Mouse (Mus musculus): ENCODE measurements around the gene Oxsr1. TPM values are rescaled to one million over a fixed set of nuclear protein-coding genes. Genes with fewer than 3 reads are reported as not detected.

Oxsr1 gene
- polyA plus RNA-seq, 1 experiment from 2014 or later: 14.3 TPM

DNA sequence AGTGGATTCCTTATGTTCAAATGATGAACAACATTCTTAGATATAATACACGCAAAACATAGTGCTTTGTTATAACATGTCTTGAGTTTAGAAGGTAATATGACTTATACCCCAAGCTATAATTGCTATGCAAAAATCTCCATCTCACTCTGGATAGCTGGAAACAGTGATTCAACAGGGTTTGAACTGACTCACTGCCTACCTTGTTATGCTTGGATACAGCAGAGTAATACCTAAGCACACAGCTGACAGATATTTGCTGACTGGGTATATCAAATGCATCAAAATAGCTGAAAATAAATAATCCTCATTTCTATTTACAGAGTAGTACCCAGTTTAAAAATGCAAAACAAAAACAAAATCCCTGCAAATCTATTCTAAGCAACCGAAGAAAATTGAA, 63.4 kb downstream of the Oxsr1 start:
- H3K27ac ChIP-seq: no peak overlapping the region
- H3K4me3 ChIP-seq: no peak overlapping the region
- H3K36me3 ChIP-seq: peaks cover 91% of the 10 kb centered on the region
- no peak for DNase-seq (ENCODE audit: low spot score)
- H3K9me3 ChIP-seq: no peaks in the 10 kb centered on the region
- H3K4me1 ChIP-seq (replicated peaks): no peaks in the 10 kb centered on the region
- WGBS: 95% methylated on average over 2 of the region's 2 CpGs
- no peaks in the 10 kb centered on the region for H3K27me3 ChIP-seq (ENCODE audit: insufficient read depth, poor library complexity, severe bottlenecking)

DNA sequence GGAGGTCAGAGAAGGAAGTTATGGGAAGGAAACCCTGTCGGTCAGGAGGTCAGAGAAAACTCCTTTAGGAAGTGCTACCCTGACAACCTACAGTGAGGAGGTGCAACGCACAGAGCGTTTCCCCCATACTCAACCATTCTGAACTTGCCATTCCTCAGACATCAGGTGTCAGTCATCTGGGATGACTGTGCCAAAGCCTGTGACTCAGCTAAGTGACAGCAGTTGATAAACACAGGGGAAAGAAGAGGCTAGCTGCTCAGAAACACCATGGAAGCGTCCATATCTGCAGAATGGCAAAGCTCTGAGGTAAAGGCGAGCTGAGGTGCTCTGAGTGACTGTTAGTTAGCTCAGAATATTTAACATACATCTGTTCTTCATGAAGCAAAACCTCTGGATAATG, 64.1 kb downstream of the Oxsr1 start:
- WGBS: 86% methylated on average over 5 of the region's 5 CpGs

DNA sequence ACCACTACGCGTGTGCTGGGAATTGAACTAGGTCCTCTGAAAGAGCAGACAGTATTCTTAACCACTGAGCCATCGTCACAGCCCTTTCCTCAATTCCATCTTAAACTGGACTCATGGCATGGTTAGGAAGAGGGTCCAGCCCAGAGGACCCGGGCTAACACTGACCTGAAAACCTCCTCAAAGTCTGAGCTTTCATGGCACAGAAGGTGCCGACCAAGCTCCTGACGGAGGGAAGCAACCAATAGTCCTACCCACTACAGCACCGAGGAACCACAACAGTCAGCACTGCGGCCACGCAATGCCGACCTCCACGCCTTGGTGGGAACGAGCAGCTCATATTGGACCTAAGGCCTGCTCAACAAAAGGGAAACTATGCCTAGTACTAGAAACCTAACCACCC, 66.1 kb downstream of the Oxsr1 start:
- H3K27ac ChIP-seq: no peak overlapping the region
- WGBS: 96% methylated on average over 12 of the region's 12 CpGs
- no peaks in the 10 kb centered on the region for H3K4me1 ChIP-seq (replicated peaks)
- peaks cover 85% of the 10 kb centered on the region for H3K36me3 ChIP-seq
- no peak overlapping the region for H3K4me3 ChIP-seq
- no peaks in the 10 kb centered on the region for H3K9me3 ChIP-seq
- H3K27me3 ChIP-seq (ENCODE audit: insufficient read depth, poor library complexity, severe bottlenecking): no peaks in the 10 kb centered on the region
- no peak for DNase-seq (ENCODE audit: low spot score)

More for the DNA sequence above, 64.1 kb downstream of the Oxsr1 start:
- Histone ChIP-seq H3K4me3 (no peak overlapping the region), H3K27me3 (ENCODE audit: insufficient read depth, poor library complexity, severe bottlenecking) (no peaks in the 10 kb centered on the region), H3K36me3 (peaks cover 91% of the 10 kb centered on the region), H3K4me1 (replicated peaks) (no peaks in the 10 kb centered on the region), H3K27ac (no peak overlapping the region), H3K9me3 (no peaks in the 10 kb centered on the region)
- DNase-seq (ENCODE audit: low spot score): no peak

DNA sequence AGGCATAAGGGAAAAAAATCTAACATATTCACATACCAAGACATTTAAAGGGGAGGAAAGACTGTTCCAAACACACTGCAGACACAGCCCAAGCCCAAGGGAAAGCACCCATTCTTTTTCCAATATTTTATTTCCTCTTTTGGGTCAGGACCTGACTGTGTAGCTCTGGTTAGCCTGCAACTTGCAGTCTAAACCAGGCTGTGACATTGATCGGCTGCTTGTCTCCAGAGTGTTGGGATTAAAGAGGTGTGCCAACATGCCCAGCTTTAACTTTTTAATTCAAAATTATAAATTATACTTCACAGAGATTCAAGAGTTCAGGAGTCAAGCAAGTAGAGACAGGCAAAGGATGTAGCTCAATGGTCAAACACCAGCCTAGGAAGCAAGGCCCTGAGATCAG, 67.1 kb downstream of the Oxsr1 start:
- no peak for DNase-seq (ENCODE audit: low spot score)
- H3K27ac ChIP-seq: no peak overlapping the region
- H3K9me3 ChIP-seq: no peaks in the 10 kb centered on the region
- H3K27me3 ChIP-seq (ENCODE audit: insufficient read depth, poor library complexity, severe bottlenecking): no peaks in the 10 kb centered on the region
- no peaks in the 10 kb centered on the region for H3K4me1 ChIP-seq (replicated peaks)
- peaks cover 88% of the 10 kb centered on the region for H3K36me3 ChIP-seq
- 96% methylated on average over 1 of the region's 1 CpGs for WGBS
- H3K4me3 ChIP-seq: no peak overlapping the region

DNA sequence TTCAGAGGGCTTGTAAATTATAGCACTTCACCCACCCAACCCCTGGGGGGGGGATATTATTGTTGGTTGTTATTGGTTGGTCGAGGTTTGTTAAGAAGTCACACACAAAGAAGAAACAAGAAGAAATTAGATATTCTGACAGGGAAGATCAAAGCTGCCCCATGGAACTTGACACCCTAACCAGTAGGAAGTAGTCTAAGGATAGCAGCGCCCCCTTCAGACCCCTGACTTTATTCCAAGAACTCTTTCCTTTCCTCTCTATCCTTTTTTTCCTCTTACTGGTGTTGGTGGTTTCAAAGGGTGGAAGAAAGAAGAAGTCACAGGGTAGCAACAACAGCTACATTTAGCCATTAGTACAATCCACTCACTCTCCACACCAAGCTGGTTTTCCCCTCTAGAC, 68.0 kb downstream of the Oxsr1 start:
- H3K36me3 ChIP-seq: peaks cover 88% of the 10 kb centered on the region
- DNase-seq (ENCODE audit: low spot score): no peak
- WGBS: 76% methylated on average over 2 of the region's 2 CpGs
- H3K4me3 ChIP-seq: no peak overlapping the region
- no peaks in the 10 kb centered on the region for H3K27me3 ChIP-seq (ENCODE audit: insufficient read depth, poor library complexity, severe bottlenecking)
- no peaks in the 10 kb centered on the region for H3K9me3 ChIP-seq
- no peak overlapping the region for H3K27ac ChIP-seq
- H3K4me1 ChIP-seq (replicated peaks): no peaks in the 10 kb centered on the region

DNA sequence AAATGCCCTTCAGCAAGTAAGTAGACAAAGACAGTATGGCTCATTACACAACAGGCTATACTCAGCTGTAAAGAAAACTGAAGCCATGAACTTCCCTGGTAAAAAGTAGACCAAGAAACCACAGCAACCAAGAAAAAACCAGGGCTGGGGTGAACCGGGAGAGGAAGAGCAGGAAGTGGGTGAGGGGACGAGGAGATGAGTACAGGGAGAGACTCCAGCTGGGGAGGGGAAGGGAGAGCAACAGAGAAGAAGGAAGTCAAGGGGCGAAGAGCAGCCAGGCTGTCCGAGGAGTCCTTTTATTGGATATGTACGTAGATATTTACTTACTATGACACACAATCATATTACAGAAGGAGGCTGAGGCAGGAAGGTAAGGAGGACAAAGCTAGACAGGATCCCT, 74.2 kb downstream of the Oxsr1 start:
- no peaks in the 10 kb centered on the region for H3K4me1 ChIP-seq (replicated peaks)
- 89% methylated on average over 5 of the region's 5 CpGs for WGBS
- no peaks in the 10 kb centered on the region for H3K9me3 ChIP-seq
- H3K36me3 ChIP-seq: peaks cover 78% of the 10 kb centered on the region
- no peak for DNase-seq (ENCODE audit: low spot score)
- no peaks in the 10 kb centered on the region for H3K27me3 ChIP-seq (ENCODE audit: insufficient read depth, poor library complexity, severe bottlenecking)
- no peak overlapping the region for H3K4me3 ChIP-seq
- H3K27ac ChIP-seq: no peak overlapping the region

DNA sequence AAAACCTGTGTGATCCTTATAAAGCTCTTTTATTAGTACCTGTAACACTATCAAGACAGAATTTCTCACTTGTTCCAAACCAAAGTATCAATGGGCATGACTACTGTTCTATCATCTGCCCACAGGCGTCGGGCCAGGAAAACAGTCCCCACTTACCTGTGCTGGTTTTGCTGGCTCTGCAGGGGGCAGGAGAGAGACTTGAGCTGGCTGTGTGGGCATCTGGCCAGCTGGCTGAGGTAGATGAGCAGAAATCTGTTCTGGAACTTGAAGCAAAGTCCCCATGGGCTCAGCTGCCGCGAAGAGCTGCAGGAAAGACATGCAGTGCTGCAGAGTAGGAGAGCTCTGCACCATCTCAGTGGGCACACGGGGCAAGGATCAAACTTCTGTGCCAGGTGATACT, 75.4 kb downstream of the Oxsr1 start:
- Histone ChIP-seq H3K27me3 (ENCODE audit: insufficient read depth, poor library complexity, severe bottlenecking) (no peaks in the 10 kb centered on the region), H3K4me1 (replicated peaks) (no peaks in the 10 kb centered on the region), H3K36me3 (peaks cover 84% of the 10 kb centered on the region), H3K9me3 (no peaks in the 10 kb centered on the region), H3K4me3 (no peak overlapping the region), H3K27ac (no peak overlapping the region)
- no peak for DNase-seq (ENCODE audit: low spot score)
- 93% methylated on average over 5 of the region's 5 CpGs for WGBS

DNA sequence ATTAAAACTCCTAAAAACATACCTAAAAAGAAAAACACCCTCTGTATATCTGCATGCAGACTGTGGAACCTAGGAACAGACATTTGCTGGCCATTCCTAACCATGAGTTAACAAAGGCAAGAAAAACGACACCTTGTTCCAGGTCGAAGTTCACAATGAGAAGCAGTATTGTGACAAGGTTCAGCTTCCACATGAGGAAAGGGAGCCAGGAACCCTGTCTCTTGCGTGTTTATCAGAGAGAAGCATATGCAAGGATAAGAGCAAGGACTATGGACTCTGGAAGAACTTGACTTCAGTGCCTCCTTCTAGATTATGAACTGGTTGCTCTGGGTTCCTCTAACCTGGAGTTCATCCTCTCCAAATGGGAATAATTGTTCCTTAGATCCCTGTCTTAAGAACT, 78.2 kb downstream of the Oxsr1 start:
- H3K9me3 ChIP-seq: no peaks in the 10 kb centered on the region
- H3K27me3 ChIP-seq (ENCODE audit: insufficient read depth, poor library complexity, severe bottlenecking): no peaks in the 10 kb centered on the region
- no peak for DNase-seq (ENCODE audit: low spot score)
- H3K4me1 ChIP-seq (replicated peaks): no peaks in the 10 kb centered on the region
- no peak overlapping the region for H3K27ac ChIP-seq
- 92% methylated on average over 3 of the region's 3 CpGs for WGBS
- peaks cover 88% of the 10 kb centered on the region for H3K36me3 ChIP-seq
- H3K4me3 ChIP-seq: no peak overlapping the region

DNA sequence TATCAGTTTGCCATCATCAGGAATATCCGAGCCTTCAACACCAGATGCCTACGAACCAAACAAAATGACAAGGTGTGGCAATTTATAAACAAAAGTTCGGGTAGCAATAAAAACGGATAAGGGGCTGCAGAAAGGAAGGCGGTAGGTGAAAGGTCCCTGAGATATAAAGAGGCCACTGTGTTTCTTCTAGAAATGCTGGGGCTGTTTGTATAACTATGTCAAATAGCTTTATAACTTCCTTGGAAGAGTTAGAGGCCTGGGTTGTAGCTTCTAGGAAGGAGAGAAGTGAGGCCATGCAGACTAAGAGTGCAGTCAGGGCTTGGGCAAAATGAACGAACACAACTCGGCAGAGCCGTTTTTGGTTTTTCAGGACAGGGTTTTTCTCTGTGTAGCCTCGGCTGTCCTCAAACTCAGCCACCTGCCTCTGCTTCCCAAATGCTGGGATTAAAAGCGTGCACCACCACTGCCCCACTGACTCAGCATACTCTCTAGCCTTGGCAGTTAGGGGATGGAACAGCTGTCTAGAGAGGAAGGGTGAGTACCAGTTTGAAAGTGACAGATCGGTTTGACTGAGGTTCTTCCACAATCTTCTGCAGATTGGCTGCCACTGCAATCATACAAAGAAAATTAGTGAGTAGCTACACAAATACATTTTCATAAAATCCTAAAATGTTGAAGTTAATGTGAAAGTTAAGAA, 80.9 kb downstream of the Oxsr1 start:
- no peaks in the 10 kb centered on the region for H3K27me3 ChIP-seq (ENCODE audit: insufficient read depth, poor library complexity, severe bottlenecking)
- no peak overlapping the region for H3K4me3 ChIP-seq
- H3K27ac ChIP-seq: no peak overlapping the region
- no peaks in the 10 kb centered on the region for H3K4me1 ChIP-seq (replicated peaks)
- H3K9me3 ChIP-seq: no peaks in the 10 kb centered on the region
- no peak for DNase-seq (ENCODE audit: low spot score)
- WGBS: 91% methylated on average over 11 of the region's 11 CpGs
- peaks cover 77% of the 10 kb centered on the region for H3K36me3 ChIP-seq

DNA sequence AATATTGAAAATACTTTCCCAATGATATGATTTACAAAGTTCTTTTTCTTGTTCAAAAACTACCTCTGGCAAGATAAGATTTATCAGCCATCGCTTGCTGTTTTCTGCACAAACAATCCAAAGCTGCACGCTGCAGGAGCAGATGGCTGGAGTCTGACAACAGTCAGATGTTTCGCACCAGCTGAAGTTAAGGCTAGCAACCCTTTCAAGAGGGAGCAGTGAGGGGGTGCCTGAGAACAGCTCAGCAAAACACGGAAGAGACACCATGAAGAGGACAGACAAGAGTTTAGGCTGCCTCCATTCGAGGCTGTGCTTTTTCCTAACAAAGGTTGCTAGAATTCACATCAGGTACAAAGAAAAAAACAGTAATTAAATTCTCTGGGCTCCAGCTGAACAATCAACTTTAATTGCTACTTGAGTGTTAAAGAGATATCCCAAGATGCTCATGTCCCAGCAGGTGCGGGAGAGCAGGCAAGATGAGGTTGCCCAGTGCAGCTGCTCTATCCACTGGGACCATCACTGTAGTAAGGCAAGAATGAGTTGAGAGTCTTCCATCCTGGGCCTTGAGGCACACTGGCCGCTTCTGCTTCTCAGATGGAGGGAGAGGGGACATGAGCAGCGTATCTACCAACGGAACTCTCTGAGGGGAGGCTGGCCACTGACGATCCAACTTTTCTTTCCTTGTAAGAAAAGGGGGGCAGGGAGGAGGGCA, 81.8 kb downstream of the Oxsr1 start:
- Histone ChIP-seq H3K9me3 (no peaks in the 10 kb centered on the region), H3K4me3 (no peak overlapping the region), H3K27ac (no peak overlapping the region), H3K4me1 (replicated peaks) (no peaks in the 10 kb centered on the region), H3K27me3 (ENCODE audit: insufficient read depth, poor library complexity, severe bottlenecking) (no peaks in the 10 kb centered on the region), H3K36me3 (peaks cover 68% of the 10 kb centered on the region)
- 91% methylated on average over 10 of the region's 10 CpGs for WGBS
- no peak for DNase-seq (ENCODE audit: low spot score)

DNA sequence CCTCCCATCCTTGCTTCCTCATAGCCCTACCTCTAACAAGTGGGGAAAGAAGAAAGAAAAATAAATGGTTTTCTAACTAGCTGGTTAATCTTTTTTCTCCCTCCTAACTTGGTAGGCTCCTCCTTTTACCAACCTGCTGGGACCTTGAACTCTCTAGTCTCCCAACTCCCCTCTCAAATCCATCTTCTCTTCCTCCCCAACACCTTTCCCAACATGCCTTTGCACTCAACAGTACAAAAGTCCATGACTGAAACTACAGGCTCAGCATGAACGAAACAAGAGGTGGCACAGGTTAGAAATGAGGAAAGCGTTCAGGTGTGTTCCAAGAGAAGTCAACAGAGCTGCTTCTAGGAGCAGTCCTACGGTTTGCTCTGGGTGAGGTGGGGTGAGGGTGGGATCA, 83.0 kb downstream of the Oxsr1 start:
- H3K36me3 ChIP-seq: peaks cover 56% of the 10 kb centered on the region

DNA sequence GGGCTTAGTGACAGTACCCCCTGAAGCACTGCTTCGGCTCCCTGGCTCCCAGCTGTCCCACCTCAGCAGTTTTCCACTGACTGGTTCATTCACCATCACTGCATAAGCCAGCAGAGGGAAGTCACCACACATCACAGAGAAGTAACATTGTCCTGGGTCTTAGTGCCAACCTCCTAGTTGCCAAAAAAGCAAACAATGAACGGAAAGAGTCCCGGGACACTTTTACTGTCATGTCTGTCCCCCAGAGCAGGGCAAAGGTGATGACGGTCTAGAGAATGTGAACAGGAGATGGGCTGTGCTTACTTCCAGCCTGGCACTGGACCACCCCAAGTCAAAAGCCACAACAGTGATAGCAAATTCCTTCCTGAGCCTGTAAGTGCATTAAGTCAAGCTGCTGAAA, 83.4 kb downstream of the Oxsr1 start:
- no peak overlapping the region for H3K27ac ChIP-seq
- no peak for DNase-seq (ENCODE audit: low spot score)
- H3K4me3 ChIP-seq: no peak overlapping the region
- H3K9me3 ChIP-seq: no peaks in the 10 kb centered on the region
- peaks cover 51% of the 10 kb centered on the region for H3K36me3 ChIP-seq
- H3K27me3 ChIP-seq (ENCODE audit: insufficient read depth, poor library complexity, severe bottlenecking): no peaks in the 10 kb centered on the region
- no peaks in the 10 kb centered on the region for H3K4me1 ChIP-seq (replicated peaks)
- WGBS: 91% methylated on average over 4 of the region's 4 CpGs

More for the DNA sequence above, 83.0 kb downstream of the Oxsr1 start:
- Histone ChIP-seq H3K27me3 (ENCODE audit: insufficient read depth, poor library complexity, severe bottlenecking) (no peaks in the 10 kb centered on the region), H3K4me1 (replicated peaks) (no peaks in the 10 kb centered on the region), H3K4me3 (no peak overlapping the region), H3K9me3 (no peaks in the 10 kb centered on the region), H3K27ac (no peak overlapping the region)
- DNase-seq (ENCODE audit: low spot score): no peak
- WGBS: 97% methylated on average over 3 of the region's 3 CpGs

DNA sequence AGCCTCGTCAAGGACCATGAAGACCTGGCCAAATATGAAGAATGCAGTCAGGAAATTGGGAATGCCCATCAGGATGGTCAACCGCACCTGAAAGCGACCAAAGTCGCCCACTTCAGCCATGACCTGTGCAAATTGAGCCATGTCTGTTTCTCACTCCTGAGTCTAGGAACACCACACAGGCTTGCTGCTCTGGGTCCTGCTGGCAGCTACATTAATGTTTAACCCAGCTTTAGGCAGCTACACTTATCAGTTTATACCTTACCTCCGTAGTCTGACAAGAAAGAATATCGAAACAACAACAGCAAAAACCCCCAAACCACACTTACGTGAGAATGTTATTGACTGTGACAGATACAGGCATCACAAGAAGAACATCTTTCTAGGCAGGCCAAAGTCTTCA, 90.7 kb downstream of the Oxsr1 start:
- H3K4me3 ChIP-seq: no peak overlapping the region
- no peaks in the 10 kb centered on the region for H3K27me3 ChIP-seq (ENCODE audit: insufficient read depth, poor library complexity, severe bottlenecking)
- 94% methylated on average over 7 of the region's 7 CpGs for WGBS
- H3K9me3 ChIP-seq: no peaks in the 10 kb centered on the region
- no peak overlapping the region for H3K27ac ChIP-seq
- no peaks in the 10 kb centered on the region for H3K4me1 ChIP-seq (replicated peaks)
- DNase-seq (ENCODE audit: low spot score): no peak
- H3K36me3 ChIP-seq: no peaks in the 10 kb centered on the region

Measured in hindbrain, embryonic 10.5 days (tissue).